Mouse (Mus musculus) lung, postnatal 4 days (tissue): ENCODE measurements at regions not wholly inside any gene's neighbourhood (a gene's known extent, or its start where the extent isn't known, plus 50 kb on each side); places are given as distances from the start of the nearest gene placed in this dataset.

Source experiments
- DNase-seq, 2 experiments: peaks; one replicate each; pipeline ENCODE4 v3.0.0; 2021

GRCm38 (mm10) chr13:39702621-39703020 is 658.6 kb downstream of the Ofcc1 start:
- no peak for DNase-seq

DNA sequence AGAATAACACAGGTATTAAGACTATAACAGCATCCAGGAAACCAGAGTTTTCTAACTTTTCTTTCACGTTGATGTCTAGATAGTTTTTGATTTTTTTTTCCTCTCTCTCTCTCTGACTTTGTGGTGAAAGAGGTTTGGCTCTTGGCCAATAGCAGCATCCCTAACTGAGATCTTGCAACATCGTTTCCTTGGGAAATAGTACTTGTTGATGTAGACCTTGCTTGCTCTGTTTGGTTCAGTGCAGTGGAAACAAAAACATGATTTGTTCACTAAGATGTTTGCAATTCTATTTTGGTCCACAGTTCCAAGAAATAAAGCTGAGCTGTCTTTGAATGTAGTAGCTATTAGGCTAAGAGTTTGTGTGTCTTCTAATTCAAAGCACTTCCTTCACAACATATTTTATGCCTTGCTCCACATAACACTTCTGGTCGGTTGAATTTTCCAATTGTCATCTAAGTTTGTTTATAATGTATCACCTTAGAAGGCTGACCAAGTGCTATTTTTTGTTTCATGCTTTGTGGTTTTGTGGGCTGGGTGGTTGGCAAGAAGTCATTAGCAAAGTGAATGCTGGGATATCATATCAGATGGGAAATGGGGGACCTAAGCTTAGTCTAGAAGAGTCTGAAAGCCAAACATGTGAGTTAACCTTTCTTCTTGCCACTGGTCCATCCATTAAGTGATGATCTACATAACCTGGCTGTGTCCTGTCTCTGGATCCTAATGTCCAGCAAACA is 669.8 kb downstream of the Ofcc1 start:
- DNase-seq = no peak

- DNase-seq = no peak
Observed at GRCm38 (mm10) chr13:39664548-39664947, 696.7 kb downstream of the Ofcc1 start.

DNA sequence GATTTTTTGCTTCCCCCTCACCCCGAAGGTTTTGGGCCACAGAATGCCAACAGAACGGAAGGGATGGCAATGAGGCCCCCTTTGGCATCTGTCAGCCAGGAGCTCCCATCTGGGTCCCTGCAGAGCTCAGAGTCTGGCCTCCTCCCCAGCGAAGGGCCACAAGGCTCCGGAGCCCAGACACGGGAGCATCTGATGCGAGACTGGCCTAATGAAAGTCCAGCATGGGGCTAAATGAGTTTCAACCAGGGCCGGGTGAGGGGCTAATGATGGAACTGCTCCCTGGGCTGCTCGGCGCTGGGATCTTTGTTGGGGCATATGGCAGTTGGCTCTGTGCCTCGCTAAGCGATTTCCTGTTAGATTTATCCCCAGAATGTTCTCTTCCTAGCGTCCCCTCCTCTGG is 688.8 kb upstream of the Slc35b3 start:
- peak in 1 of 2 experiments; percentile 14 for DNase-seq

GRCm38 (mm10) chr13:39647367-39647766 is 686.7 kb upstream of the Slc35b3 start:
- peak; percentile 10 to 17 for DNase-seq

DNA sequence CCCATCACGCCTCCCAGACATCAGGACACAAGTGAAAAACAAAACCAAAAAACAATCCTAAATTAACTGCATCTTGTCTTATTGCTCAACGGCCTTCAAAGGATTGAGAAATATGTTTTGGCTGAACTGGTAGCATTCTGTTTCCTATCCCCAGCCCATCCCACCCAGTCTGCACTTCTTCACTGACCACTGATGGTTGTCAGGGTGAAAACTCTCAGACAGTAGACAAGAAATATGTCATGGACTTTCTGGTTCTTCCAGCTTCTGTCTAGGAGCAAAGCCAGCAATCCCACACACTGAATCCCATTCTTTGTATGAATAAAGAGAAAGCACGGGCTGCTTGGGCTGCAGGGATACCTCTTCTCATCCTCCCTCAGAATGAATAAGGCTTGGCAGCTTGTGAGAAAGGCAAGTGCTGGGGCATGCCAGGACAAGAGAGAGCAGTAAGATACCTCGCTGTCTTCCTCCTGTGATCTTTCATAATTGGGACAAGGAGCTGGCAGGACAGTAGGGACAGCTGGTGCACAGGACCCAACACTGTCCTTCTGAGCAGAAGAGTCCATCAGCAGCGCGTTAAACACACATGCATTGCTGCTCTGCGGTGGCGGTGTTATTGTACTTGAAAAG is 670.9 kb upstream of the Slc35b3 start:
- peak; percentile 4 to 52 for DNase-seq
